Mouse (Mus musculus): ENCODE measurements around the gene Cep170b. TPM values are rescaled to one million over a fixed set of nuclear protein-coding genes. Genes with fewer than 3 reads are reported as not detected.

Gene Cep170b
- polyA plus RNA-seq, 1 experiment from 2014 or later = 3.9 TPM

DNA sequence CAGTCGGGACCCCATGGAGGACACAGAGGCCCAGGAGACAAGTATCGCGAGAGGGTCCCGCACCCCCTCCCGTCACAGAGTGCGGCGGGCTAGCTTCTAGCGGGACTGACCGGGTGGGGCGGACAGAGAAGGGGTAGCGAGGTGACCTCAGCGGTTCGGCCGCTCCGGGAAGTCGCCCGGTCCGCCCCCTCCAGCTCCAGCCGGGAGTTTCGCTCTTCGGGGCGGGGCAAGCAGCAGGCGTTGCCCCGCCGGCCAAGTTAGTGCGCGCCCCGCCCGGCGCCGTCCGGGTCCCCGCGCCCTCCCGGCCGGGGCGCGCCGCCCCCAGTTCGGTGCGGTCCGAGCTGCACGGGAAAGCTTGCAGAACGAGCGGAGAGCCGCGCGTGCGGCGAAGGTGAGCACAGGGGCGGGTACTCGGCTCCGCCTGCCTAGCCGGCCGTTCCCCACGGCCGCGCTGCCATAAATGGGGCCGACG lies 41.7 kb upstream of the Cep170b start, which contains the start of gene Zbtb42:
TSS of gene Zbtb42 (plus strand) at position 274 of the 472 bp plus-strand sequence.
- H3K9ac ChIP-seq = peak within 1 kb of the TSS; percentile 51
- no peak within 1 kb of the TSS for H3K27ac ChIP-seq (replicated peaks)
- under 1% methylated on average over 60 of the region's 60 CpGs for WGBS (ENCODE audit: insufficient replicate concordance)

DNA sequence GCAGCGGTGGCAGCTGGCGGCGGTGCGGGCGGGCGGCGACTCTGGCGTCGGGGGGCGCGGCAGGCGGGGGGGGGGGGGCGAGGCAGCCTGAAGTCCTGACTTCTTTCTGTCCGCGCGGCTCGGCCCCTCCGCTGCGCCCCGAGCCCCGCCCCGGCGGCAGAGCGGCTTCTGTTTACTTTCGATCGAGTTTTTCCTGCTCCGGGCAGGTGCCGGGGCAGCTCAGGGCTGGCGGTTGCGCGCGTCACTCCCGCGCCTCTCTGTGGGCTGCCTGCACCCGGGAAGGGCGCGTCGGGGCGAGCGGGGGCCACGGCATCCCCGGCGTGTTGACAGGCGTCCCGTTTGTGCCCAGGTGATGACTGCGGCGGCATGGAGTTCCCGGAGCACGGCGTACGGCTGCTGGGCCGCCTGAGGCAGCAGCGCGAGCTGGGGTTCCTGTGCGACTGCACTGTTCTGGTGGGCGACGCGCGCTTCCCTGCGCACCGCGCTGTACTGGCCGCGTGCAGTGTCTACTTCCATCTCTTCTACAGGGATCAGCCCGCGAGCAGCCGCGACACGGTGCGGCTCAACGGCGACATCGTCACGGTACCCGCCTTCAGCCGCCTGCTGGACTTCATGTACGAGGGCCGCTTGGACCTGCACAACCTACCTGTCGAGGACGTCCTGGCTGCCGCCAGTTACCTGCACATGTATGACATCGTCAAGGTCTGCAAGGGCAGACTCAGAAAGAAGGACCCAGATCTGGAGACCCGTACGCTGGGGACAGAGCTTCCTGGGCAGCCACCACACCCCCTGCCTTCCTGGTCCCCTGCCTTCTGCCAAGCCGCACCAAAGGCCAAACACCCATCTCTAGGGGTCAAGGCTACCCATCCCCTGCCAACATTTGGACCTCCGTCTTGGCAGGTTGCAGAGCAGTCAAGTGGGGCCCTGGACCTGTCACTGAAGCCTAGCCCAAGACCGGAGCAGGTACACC lies 40.9 kb upstream of the Cep170b start:
- H3K9ac ChIP-seq = peak overlapping the region; percentile 51
- peaks cover 33% of the 10 kb centered on the region for H3K4me1 ChIP-seq (replicated peaks)
- ATAC-seq (ENCODE audit: insufficient read depth) = no peak
- no peaks in the 10 kb centered on the region for H3K9me3 ChIP-seq (replicated peaks)
- peaks cover 87% of the 10 kb centered on the region for H3K27me3 ChIP-seq
- H3K4me2 ChIP-seq = peak overlapping the region; percentile 82
- H3K36me3 ChIP-seq (replicated peaks) = no peaks in the 10 kb centered on the region
- H3K4me3 ChIP-seq (replicated peaks) = peak overlapping the region; percentile 63
- H3K27ac ChIP-seq (replicated peaks) = no peak overlapping the region
- 7% methylated on average over 76 of the region's 87 CpGs for WGBS (ENCODE audit: insufficient replicate concordance)

More for the DNA sequence above, 41.7 kb upstream of the Cep170b start, which contains the start of gene Zbtb42:
- ATAC-seq (ENCODE audit: insufficient read depth) = no peak
- Histone ChIP-seq H3K4me2 (peak within 1 kb of the TSS; percentile 82), H3K27me3 (peaks cover 84% of the 10 kb centered on the region), H3K9me3 (replicated peaks) (no peaks in the 10 kb centered on the region), H3K4me1 (replicated peaks) (peaks cover 36% of the 10 kb centered on the region), H3K36me3 (replicated peaks) (no peaks in the 10 kb centered on the region), H3K4me3 (replicated peaks) (peak within 1 kb of the TSS; percentile 63)

DNA sequence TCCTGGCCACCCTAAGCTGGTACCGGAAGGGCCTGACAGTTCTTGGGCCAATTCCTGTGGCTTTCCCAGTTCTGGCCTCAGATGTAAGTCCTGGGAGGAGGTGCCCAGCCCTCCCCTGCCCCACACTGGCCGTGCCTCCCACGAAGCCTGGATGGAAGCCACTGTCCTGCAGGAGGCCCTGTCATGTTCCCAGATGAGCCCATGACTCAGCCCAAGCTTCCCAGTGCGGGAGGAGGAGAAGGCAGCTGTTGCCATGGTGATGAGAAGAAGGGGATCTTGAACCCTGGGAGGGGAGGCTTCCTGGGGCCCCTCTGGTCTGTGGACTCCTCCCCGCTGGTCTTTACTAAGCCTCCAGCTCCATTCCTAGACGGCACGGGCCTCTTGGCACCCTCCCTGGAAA lies 36.9 kb upstream of the Cep170b start:
- no peaks in the 10 kb centered on the region for H3K36me3 ChIP-seq (replicated peaks)
- no peak overlapping the region for H3K4me2 ChIP-seq
- H3K27me3 ChIP-seq = peaks cover 72% of the 10 kb centered on the region
- H3K4me1 ChIP-seq (replicated peaks) = peaks cover 16% of the 10 kb centered on the region
- no peak overlapping the region for H3K4me3 ChIP-seq (replicated peaks)
- H3K27ac ChIP-seq (replicated peaks) = no peak overlapping the region
- WGBS (ENCODE audit: insufficient replicate concordance) = 66% methylated on average over 7 of the region's 7 CpGs
- no peak for ATAC-seq (ENCODE audit: insufficient read depth)
- H3K9me3 ChIP-seq (replicated peaks) = no peaks in the 10 kb centered on the region
- H3K9ac ChIP-seq = no peak overlapping the region

DNA sequence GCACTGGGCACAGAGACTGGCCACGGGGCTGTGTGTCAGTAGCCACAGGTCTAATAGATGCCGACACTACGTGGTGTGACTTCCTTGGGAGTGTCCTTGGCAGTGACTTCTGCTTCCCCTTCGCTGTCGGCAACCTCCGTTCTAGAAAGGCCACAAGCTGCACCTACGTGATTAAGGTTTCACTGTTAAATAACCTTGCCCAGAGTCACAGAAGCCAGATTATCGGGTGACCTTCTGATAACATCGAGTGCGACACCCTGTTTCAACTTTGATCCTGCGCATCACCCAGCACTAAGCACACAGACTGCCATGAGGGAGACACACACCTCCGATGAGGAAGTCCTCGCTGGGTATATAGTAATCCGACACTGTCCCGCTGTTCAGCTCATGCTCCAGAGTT lies 31.8 kb upstream of the Cep170b start:
- Histone ChIP-seq H3K27me3 (peaks cover 31% of the 10 kb centered on the region), H3K9ac (no peak overlapping the region), H3K4me1 (replicated peaks) (peaks cover 16% of the 10 kb centered on the region), H3K4me2 (peak overlapping the region; percentile 8; the same call in 1 of the 2 replicates), H3K4me3 (replicated peaks) (peak overlapping the region; percentile 11; the same call in 1 of the 2 replicates), H3K27ac (replicated peaks) (no peak overlapping the region), H3K9me3 (replicated peaks) (no peaks in the 10 kb centered on the region), H3K36me3 (replicated peaks) (no peaks in the 10 kb centered on the region)
- 11% methylated on average over 15 of the region's 15 CpGs for WGBS (ENCODE audit: insufficient replicate concordance)
- no peak for ATAC-seq (ENCODE audit: insufficient read depth)

DNA sequence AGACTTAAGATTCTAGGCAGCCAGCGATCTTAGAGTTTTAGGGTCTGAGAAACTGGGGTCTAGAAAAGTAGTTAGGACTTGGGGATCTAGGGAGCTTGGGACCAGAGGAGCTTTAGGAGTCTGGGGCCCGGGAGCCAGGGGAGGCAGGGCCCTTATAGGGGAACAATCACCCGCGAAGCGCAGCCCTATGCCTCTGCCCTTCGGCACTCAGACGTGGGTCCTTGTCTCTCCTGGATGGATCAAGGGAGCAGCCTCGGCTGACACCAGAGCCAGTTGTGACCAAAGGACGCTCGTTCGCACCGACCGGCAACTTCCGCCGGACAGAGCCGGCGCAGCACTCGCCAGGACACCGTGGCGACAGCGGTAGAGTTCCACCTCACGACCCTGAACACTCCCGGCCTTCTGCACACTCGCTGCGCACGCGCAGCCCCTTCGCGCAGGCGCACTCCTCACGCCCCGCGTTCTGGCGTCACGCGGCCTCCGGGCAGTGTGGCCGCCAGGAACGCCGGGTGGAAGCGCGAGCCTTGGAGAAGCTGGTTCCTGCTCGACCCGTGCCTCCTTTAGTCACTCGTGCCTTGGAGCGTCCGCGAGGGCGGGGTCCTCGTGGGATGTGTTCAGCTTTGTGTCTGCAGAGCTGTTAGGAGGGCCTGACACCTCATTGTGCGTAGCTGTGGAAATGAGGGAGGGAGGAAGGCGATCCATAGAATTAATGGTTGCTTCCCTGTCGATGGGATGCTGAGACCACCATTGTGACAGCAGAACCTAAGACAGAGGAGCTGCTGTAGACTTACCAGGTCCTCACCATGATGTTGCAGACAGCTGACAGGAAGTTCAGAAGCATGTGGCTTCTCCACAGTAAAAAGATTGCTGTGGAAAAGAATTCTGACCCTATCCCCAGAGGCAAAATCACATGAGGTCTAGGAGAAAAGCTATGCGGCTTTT lies 26.8 kb upstream of the Cep170b start:
- no peaks in the 10 kb centered on the region for H3K9me3 ChIP-seq (replicated peaks)
- peak overlapping the region; percentile 66 for H3K4me3 ChIP-seq (replicated peaks)
- H3K36me3 ChIP-seq (replicated peaks) = no peaks in the 10 kb centered on the region
- 2% methylated on average over 54 of the region's 54 CpGs for WGBS (ENCODE audit: insufficient replicate concordance)
- H3K4me2 ChIP-seq = peak overlapping the region; percentile 89
- peaks cover 30% of the 10 kb centered on the region for H3K27me3 ChIP-seq
- H3K9ac ChIP-seq = peak overlapping the region; percentile 76
- H3K27ac ChIP-seq (replicated peaks) = peak overlapping the region; percentile 52
- peaks cover 20% of the 10 kb centered on the region for H3K4me1 ChIP-seq (replicated peaks)
- peak; percentile 90 for ATAC-seq (ENCODE audit: insufficient read depth)

DNA sequence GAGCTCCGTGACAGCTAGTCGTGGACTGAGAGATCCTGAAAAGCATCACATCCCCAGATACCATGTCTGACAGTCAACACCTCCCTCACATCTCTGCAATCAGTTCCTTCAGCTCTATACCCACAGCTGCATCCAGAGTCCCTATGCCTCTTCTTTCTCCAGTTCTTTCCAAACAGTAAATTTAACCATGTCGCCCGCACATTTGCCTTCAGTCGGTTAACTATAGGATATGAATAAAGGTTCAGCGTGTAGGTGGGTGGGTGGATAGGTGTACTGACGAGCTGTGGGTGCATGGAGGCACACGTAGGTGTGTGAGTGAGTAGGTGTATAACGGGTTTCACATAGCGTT lies 26.2 kb upstream of the Cep170b start:
- H3K9me3 ChIP-seq (replicated peaks) = no peaks in the 10 kb centered on the region
- peaks cover 20% of the 10 kb centered on the region for H3K4me1 ChIP-seq (replicated peaks)
- 72% methylated on average over 10 of the region's 10 CpGs for WGBS (ENCODE audit: insufficient replicate concordance)
- peak overlapping the region; percentile 89 for H3K4me2 ChIP-seq
- no peaks in the 10 kb centered on the region for H3K36me3 ChIP-seq (replicated peaks)
- H3K9ac ChIP-seq = no peak overlapping the region
- H3K4me3 ChIP-seq (replicated peaks) = no peak overlapping the region
- peaks cover 29% of the 10 kb centered on the region for H3K27me3 ChIP-seq
- no peak overlapping the region for H3K27ac ChIP-seq (replicated peaks)
- no peak for ATAC-seq (ENCODE audit: insufficient read depth)

DNA sequence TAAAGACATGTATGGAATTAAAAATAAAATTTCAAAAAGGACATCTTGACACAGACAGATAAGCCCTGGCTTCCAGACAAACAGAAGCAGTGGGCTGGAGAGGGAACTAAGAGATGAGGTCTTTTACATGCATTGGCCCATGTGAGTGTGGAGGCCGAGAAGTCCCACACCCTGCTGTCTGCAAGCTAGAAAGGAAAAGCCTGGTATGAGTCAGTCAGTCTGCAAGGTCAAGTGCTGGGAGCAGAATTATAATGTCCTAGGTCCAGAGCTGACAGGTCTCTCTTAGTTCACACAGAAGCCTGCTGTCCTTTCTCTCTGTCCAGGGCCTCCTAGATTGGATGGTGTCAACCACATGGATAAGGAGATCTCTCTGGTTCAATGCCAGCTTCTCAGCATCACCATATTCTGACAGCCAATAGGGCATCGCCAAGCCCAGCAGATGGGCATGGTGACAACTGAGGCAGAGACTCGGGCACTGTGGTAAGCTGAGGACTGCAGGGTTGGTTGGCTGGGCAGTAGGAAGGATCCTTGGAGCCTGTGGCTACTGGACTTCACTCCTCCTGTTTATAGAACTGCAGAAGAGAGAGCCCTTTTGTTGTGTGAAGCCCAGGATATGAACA lies 23.3 kb upstream of the Cep170b start:
- no peak for ATAC-seq (ENCODE audit: insufficient read depth)
- no peaks in the 10 kb centered on the region for H3K36me3 ChIP-seq (replicated peaks)
- H3K4me3 ChIP-seq (replicated peaks) = no peak overlapping the region
- H3K27ac ChIP-seq (replicated peaks) = no peak overlapping the region
- H3K4me2 ChIP-seq = no peak overlapping the region
- peaks cover 20% of the 10 kb centered on the region for H3K4me1 ChIP-seq (replicated peaks)
- H3K9ac ChIP-seq = no peak overlapping the region
- no peaks in the 10 kb centered on the region for H3K9me3 ChIP-seq (replicated peaks)
- peaks cover 53% of the 10 kb centered on the region for H3K27me3 ChIP-seq
- 60% methylated on average over 3 of the region's 3 CpGs for WGBS (ENCODE audit: insufficient replicate concordance)

DNA sequence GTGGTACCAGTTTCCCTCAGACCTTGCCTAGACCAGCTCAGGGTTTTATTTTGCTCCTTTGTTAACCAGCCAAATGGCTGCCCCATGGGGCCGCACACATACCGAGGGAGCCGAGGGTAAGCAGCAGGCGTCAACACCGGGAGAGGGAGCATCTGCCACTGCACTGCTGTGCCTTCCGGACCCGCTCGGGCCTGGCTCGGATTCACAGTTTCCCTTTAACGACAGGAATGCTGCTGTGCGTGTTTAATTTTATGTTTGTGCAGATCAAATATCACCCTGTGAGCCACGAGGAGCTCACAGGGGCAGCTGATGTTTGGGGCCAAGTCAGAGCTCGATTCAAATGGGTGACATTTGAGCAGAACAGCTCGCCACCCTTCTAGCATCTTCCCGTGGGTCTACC lies 19.7 kb upstream of the Cep170b start:
- Histone ChIP-seq H3K9me3 (replicated peaks) (no peaks in the 10 kb centered on the region), H3K9ac (no peak overlapping the region), H3K4me1 (replicated peaks) (no peaks in the 10 kb centered on the region), H3K36me3 (replicated peaks) (no peaks in the 10 kb centered on the region), H3K27me3 (peaks cover 61% of the 10 kb centered on the region), H3K4me3 (replicated peaks) (no peak overlapping the region), H3K27ac (replicated peaks) (no peak overlapping the region), H3K4me2 (no peak overlapping the region)
- 21% methylated on average over 15 of the region's 15 CpGs for WGBS (ENCODE audit: insufficient replicate concordance)
- no peak for ATAC-seq (ENCODE audit: insufficient read depth)

DNA sequence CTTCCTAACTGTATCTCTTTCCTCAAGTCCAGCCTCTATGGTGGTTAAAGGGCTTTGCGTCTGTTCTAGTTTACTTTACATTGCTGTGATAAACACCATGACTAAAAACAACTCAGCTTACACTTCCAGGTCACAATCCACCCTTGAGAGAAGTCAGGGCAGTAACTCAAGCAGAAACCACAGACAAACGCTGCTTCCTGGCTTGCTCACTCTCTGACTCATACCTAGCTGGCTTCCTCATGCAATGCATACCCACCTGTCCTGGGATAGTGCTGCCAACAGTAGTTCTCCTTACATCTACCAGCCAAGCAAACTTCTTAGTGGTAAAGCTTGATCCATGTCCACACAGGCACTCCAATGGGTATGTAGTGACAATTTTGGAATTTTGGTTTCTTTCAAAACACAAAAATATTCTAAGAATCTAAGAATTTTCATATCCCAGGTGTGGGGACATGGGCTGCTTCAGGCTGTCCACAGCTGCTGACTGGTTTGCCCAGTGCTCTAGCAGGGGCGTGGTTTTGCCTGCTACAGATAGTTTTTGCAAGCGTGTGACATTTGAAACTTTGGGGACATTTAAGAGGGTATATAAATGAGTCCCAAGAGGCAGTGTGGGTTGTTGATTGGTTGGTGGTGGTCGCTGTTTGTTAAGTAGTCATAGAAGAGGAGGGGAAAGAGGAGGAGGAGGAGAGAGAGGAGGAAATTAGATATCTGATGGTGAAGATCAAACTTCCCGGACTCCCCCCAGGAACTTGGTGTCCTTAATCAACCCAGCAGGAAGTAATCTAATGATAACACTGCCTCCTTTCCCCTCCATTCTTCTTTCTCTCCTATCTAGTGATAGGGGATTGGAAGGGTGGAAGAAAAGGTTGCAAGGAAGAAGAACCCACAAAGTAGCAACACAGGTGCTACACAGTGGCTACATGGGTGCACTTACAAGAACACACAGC lies 17.6 kb upstream of the Cep170b start:
- ATAC-seq (ENCODE audit: insufficient read depth) = no peak
- WGBS (ENCODE audit: insufficient replicate concordance) = 25% methylated on average over 6 of the region's 6 CpGs
- Histone ChIP-seq H3K4me2 (no peak overlapping the region), H3K27me3 (peaks cover 66% of the 10 kb centered on the region), H3K9me3 (replicated peaks) (no peaks in the 10 kb centered on the region), H3K27ac (replicated peaks) (no peak overlapping the region), H3K9ac (no peak overlapping the region), H3K4me3 (replicated peaks) (no peak overlapping the region), H3K4me1 (replicated peaks) (peaks cover 9% of the 10 kb centered on the region), H3K36me3 (replicated peaks) (no peaks in the 10 kb centered on the region)

All from liver, embryonic 15.5 days (tissue).